Mouse (Mus musculus) layer of hippocampus, adult 18-20 months (tissue): ENCODE measurements around the gene Fbxl7. TPM values are rescaled to one million over a fixed set of nuclear protein-coding genes. Genes with fewer than 3 reads are reported as not detected.

Source experiments
- DNase-seq, 2 experiments: peaks; one replicate each; pipeline ENCODE4 v3.0.0; 2022; ENCODE audit warnings: low spot score in 2 of 2
- total RNA-seq, 2 experiments: library from RNA; stranded (reverse); gene quantifications; 2 replicates each; pipeline ENCODE4 v1.2.3; 2021

The Fbxl7 gene
- total RNA-seq, 2 experiments from 2014 or later: 7.1 to 8.5 TPM

DNA sequence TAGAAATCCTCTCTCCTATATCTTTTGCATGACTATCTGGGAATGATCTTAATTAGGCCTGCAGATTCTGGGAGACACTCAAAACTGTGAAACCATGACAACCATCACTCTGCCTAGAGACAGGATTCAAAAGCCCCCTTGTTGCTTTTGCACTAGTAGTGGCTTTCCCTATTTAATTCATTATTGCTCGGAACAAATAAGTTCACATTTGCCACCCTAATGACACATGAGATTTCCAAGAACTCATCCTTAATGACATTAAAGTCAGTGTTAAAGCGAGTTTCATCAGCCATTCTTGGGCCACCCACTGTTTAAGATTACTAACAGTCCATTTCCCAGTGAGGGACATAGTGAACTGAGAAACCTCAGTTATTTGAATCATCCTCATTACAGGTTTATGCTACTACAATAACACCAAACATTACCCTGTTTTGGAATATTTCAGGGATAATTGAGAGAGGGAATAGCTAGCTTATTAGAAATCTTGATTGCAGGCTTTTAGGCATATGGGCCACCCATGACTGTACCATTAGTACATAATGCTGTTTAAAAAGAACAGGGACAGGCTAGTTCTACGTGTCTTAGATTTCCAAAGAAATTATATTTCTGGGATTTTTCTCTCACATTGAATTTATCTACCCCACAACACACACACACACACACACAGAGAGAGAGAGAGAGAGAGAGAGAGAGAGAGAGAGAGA lies 361.2 kb downstream of the Fbxl7 start:
- DNase-seq: no peak

DNA sequence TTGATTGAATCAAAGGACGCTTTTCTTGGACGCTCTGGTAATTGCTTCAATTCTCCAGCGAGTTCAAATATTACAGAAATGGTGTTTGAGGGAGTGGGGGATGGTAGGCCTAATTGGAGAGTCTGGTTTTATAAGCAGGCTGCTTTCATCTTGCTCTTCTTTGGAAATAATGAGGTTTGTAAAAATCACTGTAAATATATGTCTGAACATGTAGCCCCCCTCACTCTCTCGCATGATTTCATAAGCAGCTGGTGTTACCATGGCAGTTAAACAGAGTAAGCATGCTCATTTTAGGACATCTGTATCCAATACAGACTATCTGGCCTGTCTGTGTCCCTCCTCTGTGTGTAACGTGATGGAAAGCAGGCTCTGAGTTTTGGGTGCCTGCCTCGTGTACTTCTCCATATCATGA lies 376.2 kb downstream of the Fbxl7 start:
- no peak for DNase-seq

DNA sequence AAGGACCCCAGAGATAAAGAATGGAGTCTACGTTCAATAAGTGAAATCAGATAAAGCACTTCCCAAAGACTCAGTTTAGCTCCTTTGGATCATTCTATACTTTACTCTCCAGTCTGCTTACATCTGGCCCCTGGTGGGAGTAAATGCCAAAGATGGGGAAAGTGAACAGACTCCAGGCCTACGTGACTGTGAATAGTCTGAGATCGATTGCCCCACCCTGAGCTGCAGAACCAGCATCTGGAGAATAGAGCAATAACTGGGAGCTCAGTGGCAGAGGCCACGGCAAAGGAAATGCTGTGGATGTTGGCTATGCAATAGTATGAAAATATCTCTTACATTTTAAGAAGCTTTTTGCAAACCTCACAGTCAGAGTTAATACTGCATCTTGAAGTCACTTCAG lies 394.4 kb downstream of the Fbxl7 start:
- DNase-seq: no peak
